Mouse (Mus musculus): ENCODE data around the gene Utp4. TPM values are rescaled to one million over a fixed set of nuclear protein-coding genes. Genes with fewer than 3 reads are reported as not detected.

The Utp4 gene
- total and polyA plus RNA-seq, 2 experiments from 2014 or later: 25.5 to 29.5 TPM

DNA sequence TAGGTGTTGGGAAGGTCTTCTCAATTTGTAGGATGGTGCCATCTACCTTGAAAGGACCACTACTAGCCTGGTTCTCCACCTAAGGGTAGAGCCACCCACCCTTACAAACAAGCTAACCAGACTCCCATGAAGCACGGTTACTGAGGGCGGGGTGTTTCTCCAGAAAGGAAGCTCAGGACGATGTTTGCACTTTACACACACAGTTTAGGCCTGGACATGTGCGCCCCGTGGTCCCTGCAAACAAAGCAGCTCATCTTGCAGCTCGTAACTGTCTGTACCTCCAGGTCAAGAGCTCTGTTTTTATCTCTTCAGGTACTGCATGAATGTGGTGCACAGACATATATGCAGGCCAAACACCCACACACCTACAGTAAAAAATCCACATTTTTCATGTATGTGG lies 13.2 kb downstream of the Utp4 start:
- H3K4me2 ChIP-seq (ENCODE audit: low read depth, low read length): no peak overlapping the region
- DNase-seq (ENCODE audit: low spot score): no peak
- no peak for ATAC-seq
- H3K9ac ChIP-seq (replicated peaks; ENCODE audit: low read length): no peak overlapping the region
- peaks cover 52% of the 10 kb centered on the region for H3K36me3 ChIP-seq (ENCODE audit: insufficient read depth, low read length)
- no peaks in the 10 kb centered on the region for H3K27me3 ChIP-seq (ENCODE audit: insufficient read depth, low read length)
- TF ChIP-seq CTCF (IDR thresholded peaks at IDR 0.05; ENCODE audit: low read depth): no peak
- no peak overlapping the region for H3K4me3 ChIP-seq (ENCODE audit: low read length)
- WGBS: 93% methylated on average over 6 of the region's 6 CpGs
- no peaks in the 10 kb centered on the region for H3K9me3 ChIP-seq (ENCODE audit: low read length)
- H3K27ac ChIP-seq: no peak overlapping the region
- H3K4me1 ChIP-seq (ENCODE audit: insufficient read depth, low read length): no peaks in the 10 kb centered on the region

GRCm38 (mm10) chr8:106907450-106907849 lies 14.0 kb downstream of the Utp4 start:
- no peak for DNase-seq (ENCODE audit: low spot score)
- H3K27me3 ChIP-seq (ENCODE audit: insufficient read depth, low read length): no peaks in the 10 kb centered on the region
- H3K4me2 ChIP-seq (ENCODE audit: low read depth, low read length): no peak overlapping the region
- H3K9ac ChIP-seq (replicated peaks; ENCODE audit: low read length): no peak overlapping the region
- no peak for TF ChIP-seq CTCF (IDR thresholded peaks at IDR 0.05; ENCODE audit: low read depth)
- H3K4me3 ChIP-seq (ENCODE audit: low read length): no peak overlapping the region
- ATAC-seq: no peak
- no peaks in the 10 kb centered on the region for H3K9me3 ChIP-seq (ENCODE audit: low read length)
- no peaks in the 10 kb centered on the region for H3K4me1 ChIP-seq (ENCODE audit: insufficient read depth, low read length)
- 87% methylated on average over 6 of the region's 6 CpGs for WGBS
- H3K36me3 ChIP-seq (ENCODE audit: insufficient read depth, low read length): peaks cover 46% of the 10 kb centered on the region
- no peak overlapping the region for H3K27ac ChIP-seq

- H3K27ac ChIP-seq: no peak overlapping the region
- H3K27me3 ChIP-seq (ENCODE audit: insufficient read depth, low read length): no peaks in the 10 kb centered on the region
- H3K9ac ChIP-seq (replicated peaks; ENCODE audit: low read length): no peak overlapping the region
- 64% methylated on average over 7 of the region's 7 CpGs for WGBS
- no peaks in the 10 kb centered on the region for H3K4me1 ChIP-seq (ENCODE audit: insufficient read depth, low read length)
- H3K9me3 ChIP-seq (ENCODE audit: low read length): no peaks in the 10 kb centered on the region
- TF ChIP-seq CTCF (IDR thresholded peaks at IDR 0.05; ENCODE audit: low read depth): no peak
- no peak for DNase-seq (ENCODE audit: low spot score)
- peaks cover 43% of the 10 kb centered on the region for H3K36me3 ChIP-seq (ENCODE audit: insufficient read depth, low read length)
- no peak for ATAC-seq
- H3K4me3 ChIP-seq (ENCODE audit: low read length): no peak overlapping the region
- no peak overlapping the region for H3K4me2 ChIP-seq (ENCODE audit: low read depth, low read length)
Measured at GRCm38 (mm10) chr8:106908291-106908690, 14.9 kb downstream of the Utp4 start.

DNA sequence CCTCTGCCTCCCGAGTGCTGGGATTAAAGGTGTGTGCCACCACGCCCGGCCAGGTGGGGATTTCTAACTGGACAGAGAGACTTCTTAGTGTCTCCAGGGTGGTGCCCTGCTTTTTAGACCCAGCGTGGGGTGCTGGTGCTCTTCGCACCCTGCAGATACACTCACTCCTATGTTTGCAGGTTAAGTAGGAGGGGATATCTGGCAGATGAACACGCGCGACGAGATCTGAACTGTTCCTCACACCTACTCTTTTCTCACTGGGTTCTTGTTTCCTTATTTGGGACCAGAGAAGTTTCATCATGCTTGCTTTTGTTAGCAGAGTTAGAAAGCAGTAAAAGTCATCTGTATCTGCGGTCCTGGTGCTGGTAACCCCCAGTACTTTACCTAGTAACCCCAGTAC lies 20.2 kb downstream of the Utp4 start:
- Histone ChIP-seq H3K9me3 (ENCODE audit: low read length) (no peaks in the 10 kb centered on the region), H3K27ac (no peak overlapping the region), H3K4me2 (ENCODE audit: low read depth, low read length) (no peak overlapping the region), H3K4me1 (ENCODE audit: insufficient read depth, low read length) (no peaks in the 10 kb centered on the region), H3K27me3 (ENCODE audit: insufficient read depth, low read length) (no peaks in the 10 kb centered on the region), H3K9ac (replicated peaks; ENCODE audit: low read length) (no peak overlapping the region), H3K36me3 (ENCODE audit: insufficient read depth, low read length) (peaks cover 59% of the 10 kb centered on the region), H3K4me3 (ENCODE audit: low read length) (no peak overlapping the region)
- TF ChIP-seq CTCF (IDR thresholded peaks at IDR 0.05; ENCODE audit: low read depth): no peak
- DNase-seq (ENCODE audit: low spot score) (no peak), ATAC-seq (no peak)
- 97% methylated on average over 10 of the region's 10 CpGs for WGBS

GRCm38 (mm10) chr8:106919721-106920394 lies 26.4 kb downstream of the Utp4 start:
- peaks cover 65% of the 10 kb centered on the region for H3K36me3 ChIP-seq (ENCODE audit: insufficient read depth, low read length)
- ATAC-seq: no peak
- no peak overlapping the region for H3K27ac ChIP-seq
- H3K4me2 ChIP-seq (ENCODE audit: low read depth, low read length): no peak overlapping the region
- DNase-seq (ENCODE audit: low spot score): no peak
- H3K9ac ChIP-seq (replicated peaks; ENCODE audit: low read length): no peak overlapping the region
- TF ChIP-seq CTCF (IDR thresholded peaks at IDR 0.05; ENCODE audit: low read depth): no peak
- no peaks in the 10 kb centered on the region for H3K27me3 ChIP-seq (ENCODE audit: insufficient read depth, low read length)
- WGBS: 86% methylated on average over 8 of the region's 8 CpGs
- H3K4me3 ChIP-seq (ENCODE audit: low read length): no peak overlapping the region
- H3K9me3 ChIP-seq (ENCODE audit: low read length): no peaks in the 10 kb centered on the region
- no peaks in the 10 kb centered on the region for H3K4me1 ChIP-seq (ENCODE audit: insufficient read depth, low read length)

DNA sequence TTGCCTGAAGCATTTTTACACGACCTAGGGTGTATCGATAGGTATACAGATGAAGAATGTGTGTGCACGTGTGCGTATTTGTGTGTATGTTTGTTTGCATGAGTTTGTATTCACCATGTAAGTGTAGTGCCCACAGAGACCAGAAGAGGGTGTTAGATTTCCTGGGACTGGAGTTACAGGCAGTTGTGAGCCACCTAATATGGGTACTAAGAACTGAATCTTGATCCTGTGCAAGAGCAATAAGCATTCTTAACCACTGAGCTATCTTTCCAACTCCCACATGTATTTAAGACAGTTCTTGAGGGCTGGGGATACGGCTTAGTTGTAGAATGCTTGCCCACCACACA lies 26.9 kb downstream of the Utp4 start:
- 97% methylated on average over 5 of the region's 5 CpGs for WGBS
- no peaks in the 10 kb centered on the region for H3K27me3 ChIP-seq (ENCODE audit: insufficient read depth, low read length)
- no peaks in the 10 kb centered on the region for H3K9me3 ChIP-seq (ENCODE audit: low read length)
- no peak overlapping the region for H3K9ac ChIP-seq (replicated peaks; ENCODE audit: low read length)
- no peak overlapping the region for H3K4me2 ChIP-seq (ENCODE audit: low read depth, low read length)
- DNase-seq (ENCODE audit: low spot score) (no peak), ATAC-seq (no peak)
- no peak overlapping the region for H3K27ac ChIP-seq
- no peaks in the 10 kb centered on the region for H3K4me1 ChIP-seq (ENCODE audit: insufficient read depth, low read length)
- peaks cover 60% of the 10 kb centered on the region for H3K36me3 ChIP-seq (ENCODE audit: insufficient read depth, low read length)
- H3K4me3 ChIP-seq (ENCODE audit: low read length): no peak overlapping the region
- TF ChIP-seq CTCF (IDR thresholded peaks at IDR 0.05; ENCODE audit: low read depth): no peak; the same call in 1 of the 2 replicates

GRCm38 (mm10) chr8:106924057-106924456 lies 30.6 kb downstream of the Utp4 start:
- Histone ChIP-seq H3K9me3 (ENCODE audit: low read length) (no peaks in the 10 kb centered on the region), H3K4me1 (ENCODE audit: insufficient read depth, low read length) (no peaks in the 10 kb centered on the region), H3K27ac (no peak overlapping the region), H3K36me3 (ENCODE audit: insufficient read depth, low read length) (peaks cover 24% of the 10 kb centered on the region; the same call in 1 of the 2 replicates), H3K4me3 (ENCODE audit: low read length) (no peak overlapping the region), H3K9ac (replicated peaks; ENCODE audit: low read length) (no peak overlapping the region), H3K27me3 (ENCODE audit: insufficient read depth, low read length) (no peaks in the 10 kb centered on the region), H3K4me2 (ENCODE audit: low read depth, low read length) (no peak overlapping the region)
- 94% methylated on average over 4 of the region's 4 CpGs for WGBS
- no peak for TF ChIP-seq CTCF (IDR thresholded peaks at IDR 0.05; ENCODE audit: low read depth)
- ATAC-seq (no peak), DNase-seq (ENCODE audit: low spot score) (no peak)

Data from hindbrain, postnatal 0 days (tissue).